8 mouse cellular contexts compared by ENCODE assay signal in the genomic region with DNA sequence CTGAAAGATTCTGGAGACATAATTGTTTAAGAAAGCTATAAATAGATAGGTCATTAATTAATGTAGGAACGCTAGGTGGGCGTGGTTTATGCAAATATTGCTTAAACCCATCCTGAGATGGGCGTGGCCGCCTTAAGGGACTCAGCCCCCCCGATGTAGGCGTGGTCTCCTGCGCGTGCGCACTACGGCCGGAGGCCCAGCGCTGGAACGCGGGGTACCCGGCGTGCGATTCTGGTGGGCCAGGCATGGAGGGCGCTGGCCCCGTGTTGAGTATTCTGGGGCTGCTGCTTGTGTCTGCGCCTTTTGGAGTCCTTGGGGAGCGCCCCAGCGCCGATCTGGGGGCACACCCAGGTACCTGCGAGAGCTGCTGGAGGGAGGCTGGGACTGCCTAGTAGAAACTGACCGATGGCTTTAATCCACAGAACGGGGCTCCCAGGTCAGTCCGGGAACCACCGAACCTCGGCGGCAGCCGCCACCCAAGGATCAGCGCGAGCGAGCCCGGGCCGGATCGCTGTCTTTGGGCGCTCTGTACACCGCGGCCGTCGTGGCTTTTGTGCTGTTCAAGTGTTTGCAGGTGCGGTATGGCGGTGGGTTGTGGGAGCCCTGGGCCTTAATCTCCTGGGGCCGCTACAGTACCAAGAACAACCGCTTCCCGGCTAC. TPM values are rescaled to one million over a fixed set of nuclear protein-coding genes. Genes with fewer than 3 reads are reported as not detected.
DNase-seq lines count a peak whose midpoint lies in the region; ATAC-seq lines count a peak whose summit lies in the region.

No protein-coding gene starts in this region.

- H3K4me3 ChIP-seq in hindbrain, embryonic 15.5 days = peak overlapping the region; percentile 81

- H3K27ac ChIP-seq in hindbrain, embryonic 15.5 days (replicated peaks) = peak overlapping the region; percentile 94

- H3K9me3 ChIP-seq in hindbrain, embryonic 15.5 days = no peaks in the 10 kb centered on the region

- H3K27me3 ChIP-seq in hindbrain, embryonic 15.5 days = no peaks in the 10 kb centered on the region

- H3K4me2 ChIP-seq in hindbrain, embryonic 15.5 days = peak overlapping the region; percentile 71

- peak; percentile 90 for ATAC-seq in hindbrain, embryonic 15.5 days (ENCODE audit: low FRiP score, low read depth)

- H3K9ac ChIP-seq in hindbrain, embryonic 15.5 days = peak overlapping the region; percentile 92

- under 1% methylated on average over 47 of the region's 47 CpGs for WGBS in hindbrain, embryonic 15.5 days

- peaks cover 16% of the 10 kb centered on the region for H3K4me1 ChIP-seq in hindbrain, embryonic 15.5 days (replicated peaks)

- DNase-seq in WW6 (ENCODE audit: low read depth, low spot score) = peak; percentile 80
- DNase-seq in cerebellum, postnatal 36 days = peak; percentile 97
- peak; percentile 97 for DNase-seq in frontal cortex, postnatal 36 days (ENCODE audit: low spot score in 2 of 2)
- DNase-seq in left cerebral cortex, adult 18-20 months (ENCODE audit: low spot score in 2 of 2) = peak; percentile 93 to 95
- DNase-seq in lung, postnatal 4 days = peak; percentile 95 to 97
- DNase-seq in retina, postnatal 1 day = peak; percentile 97
- DNase-seq in thymus, postnatal 4 days = peak; percentile 99

- H3K36me3 ChIP-seq in hindbrain, embryonic 15.5 days = 0 out of 2 replicates have a peak, but pooled peaks cover 6% of the 10 kb centered on the region

RNA-seq across cellular contexts. Expression of gene Ccdc107, which starts 0.6 kb away (rescaled TPM):
- polyA plus RNA-seq in hindbrain, embryonic 15.5 days (2015; fragmentation: Nextera tagmentation; extraction: Ambion mirVana) = 79.2 and 84.0 TPM in 2 replicates
- 10 to 100 TPM; 29.9 to 30.0 TPM for total RNA-seq in left cerebral cortex, adult 18-20 months (2021)

RNA-seq across cellular contexts. Expression of gene Arhgef39, which starts 6.2 kb away (rescaled TPM):
- polyA plus RNA-seq in hindbrain, embryonic 15.5 days (2015; fragmentation: Nextera tagmentation; extraction: Ambion mirVana) = 8.1 and 8.5 TPM in 2 replicates
- total RNA-seq in left cerebral cortex, adult 18-20 months (2021) = 1 to 10 TPM in 1 of 2 experiments, under 1 TPM in 1; 0.21 to 1.8 TPM

RNA-seq across cellular contexts. Expression of gene Sit1, which starts 9.8 kb away (rescaled TPM):
- polyA plus RNA-seq in hindbrain, embryonic 15.5 days (2015; fragmentation: Nextera tagmentation; extraction: Ambion mirVana) = 0.13 TPM in 1 of 2 replicates, not detected in the other
- not detected for total RNA-seq in left cerebral cortex, adult 18-20 months (2021)

RNA-seq across cellular contexts. Expression of gene Car9, which starts 13.4 kb away (rescaled TPM):
- polyA plus RNA-seq in hindbrain, embryonic 15.5 days (2015; fragmentation: Nextera tagmentation; extraction: Ambion mirVana) = 0.13 and 0.27 TPM in 2 replicates
- 1 to 10 TPM in 1 of 2 experiments, under 1 TPM in 1; 0.42 to 1.8 TPM for total RNA-seq in left cerebral cortex, adult 18-20 months (2021)

RNA-seq across cellular contexts. Expression of gene Tpm2, which starts 30.2 kb away (rescaled TPM):
- polyA plus RNA-seq in hindbrain, embryonic 15.5 days (2015; fragmentation: Nextera tagmentation; extraction: Ambion mirVana) = 10.9 and 13.3 TPM in 2 replicates
- total RNA-seq in left cerebral cortex, adult 18-20 months (2021) = 1 to 10 TPM; 8.4 to 9.9 TPM

Comparison
In these comparisons a context has a peak if more than half of its experiments do, and no peak if none do; other contexts are left out.
1. Peak in every context shown above with its lines: DNase-seq, ATAC-seq, H3K4me3 ChIP-seq and H3K27ac ChIP-seq.